Mouse (Mus musculus): ENCODE results near the gene Fen1.

Gene Fen1

GRCm38 (mm10) chr19:10224637-10225453 lies 20.9 kb upstream of the Fen1 start:
- DNase-seq (ENCODE audit: low read depth, low spot score) = no peak
- H3K36me3 ChIP-seq (ENCODE audit: control insufficient read depth, insufficient read depth, low read length, poor library complexity, severe bottlenecking) = no peaks in the 10 kb centered on the region
- H3K27me3 ChIP-seq (ENCODE audit: control insufficient read depth, insufficient read depth, low read length, poor library complexity, severe bottlenecking) = no peaks in the 10 kb centered on the region

- H3K36me3 ChIP-seq (ENCODE audit: control insufficient read depth, insufficient read depth, low read length, poor library complexity, severe bottlenecking) = no peaks in the 10 kb centered on the region
- H3K27me3 ChIP-seq (ENCODE audit: control insufficient read depth, insufficient read depth, low read length, poor library complexity, severe bottlenecking) = no peaks in the 10 kb centered on the region
- DNase-seq (ENCODE audit: low read depth, low spot score) = no peak
Measured at GRCm38 (mm10) chr19:10223561-10223960, 19.6 kb upstream of the Fen1 start.

- Histone ChIP-seq H3K27me3 (ENCODE audit: control insufficient read depth, insufficient read depth, low read length, poor library complexity, severe bottlenecking) (no peaks in the 10 kb centered on the region), H3K36me3 (ENCODE audit: control insufficient read depth, insufficient read depth, low read length, poor library complexity, severe bottlenecking) (no peaks in the 10 kb centered on the region)
- DNase-seq (ENCODE audit: low read depth, low spot score) = no peak
Measured at GRCm38 (mm10) chr19:10222656-10223055, 18.7 kb upstream of the Fen1 start.

- Histone ChIP-seq H3K27me3 (ENCODE audit: control insufficient read depth, insufficient read depth, low read length, poor library complexity, severe bottlenecking) (no peaks in the 10 kb centered on the region), H3K36me3 (ENCODE audit: control insufficient read depth, insufficient read depth, low read length, poor library complexity, severe bottlenecking) (no peaks in the 10 kb centered on the region)
- no peak for DNase-seq (ENCODE audit: low read depth, low spot score)
Measured at GRCm38 (mm10) chr19:10221585-10221984, 17.6 kb upstream of the Fen1 start.

- no peaks in the 10 kb centered on the region for H3K36me3 ChIP-seq (ENCODE audit: control insufficient read depth, insufficient read depth, low read length, poor library complexity, severe bottlenecking)
- DNase-seq (ENCODE audit: low read depth, low spot score) = no peak
- H3K27me3 ChIP-seq (ENCODE audit: control insufficient read depth, insufficient read depth, low read length, poor library complexity, severe bottlenecking) = no peaks in the 10 kb centered on the region
Measured at GRCm38 (mm10) chr19:10219593-10219992, 15.6 kb upstream of the Fen1 start.

- no peaks in the 10 kb centered on the region for H3K36me3 ChIP-seq (ENCODE audit: control insufficient read depth, insufficient read depth, low read length, poor library complexity, severe bottlenecking)
- DNase-seq (ENCODE audit: low read depth, low spot score) = peak; percentile 65
- H3K27me3 ChIP-seq (ENCODE audit: control insufficient read depth, insufficient read depth, low read length, poor library complexity, severe bottlenecking) = no peaks in the 10 kb centered on the region
Measured at GRCm38 (mm10) chr19:10219108-10219507, 15.1 kb upstream of the Fen1 start.

GRCm38 (mm10) chr19:10216101-10216500 lies 12.1 kb upstream of the Fen1 start:
- DNase-seq (ENCODE audit: low read depth, low spot score) = no peak
- Histone ChIP-seq H3K36me3 (ENCODE audit: control insufficient read depth, insufficient read depth, low read length, poor library complexity, severe bottlenecking) (no peaks in the 10 kb centered on the region), H3K27me3 (ENCODE audit: control insufficient read depth, insufficient read depth, low read length, poor library complexity, severe bottlenecking) (no peaks in the 10 kb centered on the region)

GRCm38 (mm10) chr19:10213796-10214471 lies 10.0 kb upstream of the Fen1 start:
- H3K36me3 ChIP-seq (ENCODE audit: control insufficient read depth, insufficient read depth, low read length, poor library complexity, severe bottlenecking) = no peaks in the 10 kb centered on the region
- H3K27me3 ChIP-seq (ENCODE audit: control insufficient read depth, insufficient read depth, low read length, poor library complexity, severe bottlenecking) = no peaks in the 10 kb centered on the region
- no peak for DNase-seq (ENCODE audit: low read depth, low spot score)

- H3K36me3 ChIP-seq (ENCODE audit: control insufficient read depth, insufficient read depth, low read length, poor library complexity, severe bottlenecking) = no peaks in the 10 kb centered on the region
- DNase-seq (ENCODE audit: low read depth, low spot score) = no peak
- no peaks in the 10 kb centered on the region for H3K27me3 ChIP-seq (ENCODE audit: control insufficient read depth, insufficient read depth, low read length, poor library complexity, severe bottlenecking)
Measured at GRCm38 (mm10) chr19:10210885-10211284, 6.9 kb upstream of the Fen1 start.

- no peak for DNase-seq (ENCODE audit: low read depth, low spot score)
- H3K27me3 ChIP-seq (ENCODE audit: control insufficient read depth, insufficient read depth, low read length, poor library complexity, severe bottlenecking) = no peaks in the 10 kb centered on the region
- H3K36me3 ChIP-seq (ENCODE audit: control insufficient read depth, insufficient read depth, low read length, poor library complexity, severe bottlenecking) = no peaks in the 10 kb centered on the region
Measured at GRCm38 (mm10) chr19:10208851-10209250, 4.9 kb upstream of the Fen1 start.

GRCm38 (mm10) chr19:10205051-10205450 lies 1.1 kb upstream of the Fen1 start:
- DNase-seq (ENCODE audit: low read depth, low spot score) = no peak
- H3K27me3 ChIP-seq (ENCODE audit: control insufficient read depth, insufficient read depth, low read length, poor library complexity, severe bottlenecking) = no peaks in the 10 kb centered on the region
- peaks cover 1% of the 10 kb centered on the region; the same call in 1 of the 2 replicates for H3K36me3 ChIP-seq (ENCODE audit: control insufficient read depth, insufficient read depth, low read length, poor library complexity, severe bottlenecking)

- no peaks in the 10 kb centered on the region for H3K27me3 ChIP-seq (ENCODE audit: control insufficient read depth, insufficient read depth, low read length, poor library complexity, severe bottlenecking)
- H3K36me3 ChIP-seq (ENCODE audit: control insufficient read depth, insufficient read depth, low read length, poor library complexity, severe bottlenecking) = peaks cover 3% of the 10 kb centered on the region; the same call in 1 of the 2 replicates
- peak; percentile 73 for DNase-seq (ENCODE audit: low read depth, low spot score)
Measured at GRCm38 (mm10) chr19:10204616-10205001, 640 bp upstream of the Fen1 start.

GRCm38 (mm10) chr19:10203146-10203847 lies 672 bp downstream of the Fen1 start:
- DNase-seq (ENCODE audit: low read depth, low spot score) = peak; percentile 15
- Histone ChIP-seq H3K27me3 (ENCODE audit: control insufficient read depth, insufficient read depth, low read length, poor library complexity, severe bottlenecking) (no peaks in the 10 kb centered on the region), H3K36me3 (ENCODE audit: control insufficient read depth, insufficient read depth, low read length, poor library complexity, severe bottlenecking) (peaks cover 4% of the 10 kb centered on the region)

- Histone ChIP-seq H3K27me3 (ENCODE audit: control insufficient read depth, insufficient read depth, low read length, poor library complexity, severe bottlenecking) (no peaks in the 10 kb centered on the region), H3K36me3 (ENCODE audit: control insufficient read depth, insufficient read depth, low read length, poor library complexity, severe bottlenecking) (peaks cover 4% of the 10 kb centered on the region)
- peak; percentile 86 for DNase-seq (ENCODE audit: low read depth, low spot score)
Measured at GRCm38 (mm10) chr19:10198723-10199122, 5.2 kb downstream of the Fen1 start.

GRCm38 (mm10) chr19:10198286-10198685 lies 5.7 kb downstream of the Fen1 start:
- Histone ChIP-seq H3K36me3 (ENCODE audit: control insufficient read depth, insufficient read depth, low read length, poor library complexity, severe bottlenecking) (peaks cover 4% of the 10 kb centered on the region), H3K27me3 (ENCODE audit: control insufficient read depth, insufficient read depth, low read length, poor library complexity, severe bottlenecking) (no peaks in the 10 kb centered on the region)
- DNase-seq (ENCODE audit: low read depth, low spot score) = no peak
